Mouse (Mus musculus): ENCODE measurements around the gene Clec10a. TPM values are rescaled to one million over a fixed set of nuclear protein-coding genes. Genes with fewer than 3 reads are reported as not detected.

The Clec10a gene
- polyA plus RNA-seq, 1 experiment from 2014 or later = 0.65 TPM

- no peaks in the 10 kb centered on the region for H3K9me3 ChIP-seq
- no peaks in the 10 kb centered on the region for H3K27me3 ChIP-seq
- H3K36me3 ChIP-seq = no peaks in the 10 kb centered on the region
- H3K27ac ChIP-seq = no peak overlapping the region
- peaks cover 15% of the 10 kb centered on the region; the same call in 1 of the 2 replicates for H3K4me1 ChIP-seq
- H3K4me3 ChIP-seq = no peak overlapping the region
- 77% methylated on average over 28 of the region's 28 CpGs for WGBS
- no peak overlapping the region for H3K9ac ChIP-seq
- ATAC-seq (ENCODE audit: borderline replicate concordance, extremely low read depth, low FRiP score, low TSS enrichment) = no peak
- H3K4me2 ChIP-seq = no peak overlapping the region
Measured at GRCm38 (mm10) chr11:70189319-70190134, 33.5 kb downstream of the Clec10a start.

GRCm38 (mm10) chr11:70191188-70191587 is 35.2 kb downstream of the Clec10a start:
- Histone ChIP-seq H3K27me3 (no peaks in the 10 kb centered on the region), H3K4me3 (no peak overlapping the region), H3K4me2 (no peak overlapping the region), H3K27ac (no peak overlapping the region), H3K36me3 (no peaks in the 10 kb centered on the region), H3K4me1 (peaks cover 15% of the 10 kb centered on the region; the same call in 1 of the 2 replicates), H3K9me3 (no peaks in the 10 kb centered on the region), H3K9ac (no peak overlapping the region)
- ATAC-seq (ENCODE audit: borderline replicate concordance, extremely low read depth, low FRiP score, low TSS enrichment) = no peak
- WGBS = 75% methylated on average over 6 of the region's 6 CpGs

GRCm38 (mm10) chr11:70192157-70192556 is 36.2 kb downstream of the Clec10a start:
- no peak overlapping the region for H3K4me3 ChIP-seq
- no peak overlapping the region for H3K27ac ChIP-seq
- H3K27me3 ChIP-seq = no peaks in the 10 kb centered on the region
- no peaks in the 10 kb centered on the region for H3K9me3 ChIP-seq
- H3K4me2 ChIP-seq = no peak overlapping the region
- ATAC-seq (ENCODE audit: borderline replicate concordance, extremely low read depth, low FRiP score, low TSS enrichment) = no peak
- no peaks in the 10 kb centered on the region for H3K36me3 ChIP-seq
- no peak overlapping the region for H3K9ac ChIP-seq
- WGBS = 76% methylated on average over 4 of the region's 4 CpGs
- peaks cover 15% of the 10 kb centered on the region; the same call in 1 of the 2 replicates for H3K4me1 ChIP-seq

GRCm38 (mm10) chr11:70193354-70194285 is 37.6 kb downstream of the Clec10a start:
- peaks cover 15% of the 10 kb centered on the region; the same call in 1 of the 2 replicates for H3K4me1 ChIP-seq
- no peaks in the 10 kb centered on the region for H3K36me3 ChIP-seq
- H3K27ac ChIP-seq = peak overlapping the region; percentile 54
- 36% methylated on average over 11 of the region's 11 CpGs for WGBS
- H3K9ac ChIP-seq = no peak overlapping the region
- no peak overlapping the region for H3K4me3 ChIP-seq
- peak; percentile 59 for ATAC-seq (ENCODE audit: borderline replicate concordance, extremely low read depth, low FRiP score, low TSS enrichment)
- peak overlapping the region; percentile 13; the same call in 1 of the 2 replicates for H3K4me2 ChIP-seq
- H3K27me3 ChIP-seq = no peaks in the 10 kb centered on the region
- no peaks in the 10 kb centered on the region for H3K9me3 ChIP-seq

- Histone ChIP-seq H3K4me2 (no peak overlapping the region), H3K27me3 (no peaks in the 10 kb centered on the region), H3K9me3 (no peaks in the 10 kb centered on the region), H3K9ac (no peak overlapping the region), H3K4me3 (no peak overlapping the region), H3K27ac (no peak overlapping the region), H3K36me3 (no peaks in the 10 kb centered on the region), H3K4me1 (peaks cover 11% of the 10 kb centered on the region; the same call in 1 of the 2 replicates)
- 74% methylated on average over 3 of the region's 3 CpGs for WGBS
- ATAC-seq (ENCODE audit: borderline replicate concordance, extremely low read depth, low FRiP score, low TSS enrichment) = no peak
Measured at GRCm38 (mm10) chr11:70198332-70198731, 42.3 kb downstream of the Clec10a start.

GRCm38 (mm10) chr11:70199107-70199506 is 43.1 kb downstream of the Clec10a start:
- Histone ChIP-seq H3K4me1 (peaks cover 3% of the 10 kb centered on the region; the same call in 1 of the 2 replicates), H3K9ac (no peak overlapping the region), H3K9me3 (no peaks in the 10 kb centered on the region), H3K27ac (no peak overlapping the region), H3K4me2 (no peak overlapping the region), H3K4me3 (no peak overlapping the region), H3K36me3 (no peaks in the 10 kb centered on the region), H3K27me3 (no peaks in the 10 kb centered on the region)
- ATAC-seq (ENCODE audit: borderline replicate concordance, extremely low read depth, low FRiP score, low TSS enrichment) = no peak
- WGBS = 65% methylated on average over 8 of the region's 8 CpGs

GRCm38 (mm10) chr11:70200036-70200608 is 44.1 kb downstream of the Clec10a start:
- no peaks in the 10 kb centered on the region for H3K27me3 ChIP-seq
- no peaks in the 10 kb centered on the region for H3K36me3 ChIP-seq
- no peak overlapping the region for H3K9ac ChIP-seq
- no peak overlapping the region for H3K4me3 ChIP-seq
- H3K4me2 ChIP-seq = no peak overlapping the region
- no peak for ATAC-seq (ENCODE audit: borderline replicate concordance, extremely low read depth, low FRiP score, low TSS enrichment)
- 77% methylated on average over 5 of the region's 5 CpGs for WGBS
- H3K4me1 ChIP-seq = no peaks in the 10 kb centered on the region
- H3K9me3 ChIP-seq = no peaks in the 10 kb centered on the region
- H3K27ac ChIP-seq = no peak overlapping the region

- Histone ChIP-seq H3K27me3 (no peaks in the 10 kb centered on the region), H3K4me3 (no peak overlapping the region), H3K9me3 (no peaks in the 10 kb centered on the region), H3K27ac (no peak overlapping the region), H3K4me2 (no peak overlapping the region), H3K36me3 (no peaks in the 10 kb centered on the region), H3K9ac (no peak overlapping the region), H3K4me1 (no peaks in the 10 kb centered on the region)
- no peak for ATAC-seq (ENCODE audit: borderline replicate concordance, extremely low read depth, low FRiP score, low TSS enrichment)
- WGBS = 41% methylated on average over 5 of the region's 5 CpGs
Measured at GRCm38 (mm10) chr11:70201691-70202090, 45.7 kb downstream of the Clec10a start.

GRCm38 (mm10) chr11:70206801-70207200 is 50.8 kb downstream of the Clec10a start:
- H3K4me2 ChIP-seq = no peak overlapping the region
- H3K4me3 ChIP-seq = no peak overlapping the region
- no peaks in the 10 kb centered on the region for H3K4me1 ChIP-seq
- H3K27me3 ChIP-seq = no peaks in the 10 kb centered on the region
- ATAC-seq (ENCODE audit: borderline replicate concordance, extremely low read depth, low FRiP score, low TSS enrichment) = no peak
- no peaks in the 10 kb centered on the region for H3K36me3 ChIP-seq
- WGBS = 81% methylated on average over 2 of the region's 2 CpGs
- no peaks in the 10 kb centered on the region for H3K9me3 ChIP-seq
- no peak overlapping the region for H3K9ac ChIP-seq
- H3K27ac ChIP-seq = no peak overlapping the region

GRCm38 (mm10) chr11:70207283-70207682 is 51.3 kb downstream of the Clec10a start:
- 71% methylated on average over 7 of the region's 7 CpGs for WGBS
- Histone ChIP-seq H3K4me3 (no peak overlapping the region), H3K4me2 (no peak overlapping the region), H3K27ac (no peak overlapping the region), H3K27me3 (0 out of 2 replicates have a peak, but pooled peaks cover under 1% of the 10 kb centered on the region), H3K9ac (no peak overlapping the region), H3K9me3 (no peaks in the 10 kb centered on the region), H3K4me1 (no peaks in the 10 kb centered on the region), H3K36me3 (no peaks in the 10 kb centered on the region)
- ATAC-seq (ENCODE audit: borderline replicate concordance, extremely low read depth, low FRiP score, low TSS enrichment) = no peak

GRCm38 (mm10) chr11:70208778-70209388 is 52.9 kb downstream of the Clec10a start:
- WGBS = 57% methylated on average over 5 of the region's 5 CpGs
- no peak for ATAC-seq (ENCODE audit: borderline replicate concordance, extremely low read depth, low FRiP score, low TSS enrichment)
- H3K36me3 ChIP-seq = no peaks in the 10 kb centered on the region

More at GRCm38 (mm10) chr11:70208778-70209388, 52.9 kb downstream of the Clec10a start:
- Histone ChIP-seq H3K4me1 (peaks cover 6% of the 10 kb centered on the region), H3K4me3 (no peak overlapping the region), H3K9ac (no peak overlapping the region), H3K9me3 (no peaks in the 10 kb centered on the region), H3K4me2 (no peak overlapping the region), H3K27me3 (peaks cover 14% of the 10 kb centered on the region), H3K27ac (no peak overlapping the region)

Measured in lung, embryonic 15.5 days (tissue).